13 mouse cellular contexts compared by ENCODE assay signal in genomic region chr15:30286245-30286642, GRCm38 (mm10).
DNase-seq lines count a peak whose midpoint lies in the region; ATAC-seq and TF ChIP-seq lines count a peak whose summit lies in the region.
"Had no signal": no experiment of that assay in that cellular context is flagged by ENCODE, and none has a peak within 500 bp of the region (broad histone marks: within the 10 kb centered on the region; RNA-seq: fewer than 3 reads in every experiment).

No protein-coding gene starts in this region.

- peak overlapping the region; percentile 24 for H3K4me2 ChIP-seq in liver, embryonic 13.5 days
- H3K4me2 ChIP-seq: embryonic facial prominence, embryonic 12.5 days; limb, embryonic 15.5 days; midbrain, embryonic 12.5 days had no signal

- no peak overlapping the region for H3K27ac ChIP-seq in liver, adult 2 months (replicated peaks; ENCODE audit: insufficient read depth, low read depth, low read length)
- H3K27ac ChIP-seq in liver, embryonic 13.5 days = no peak overlapping the region
- H3K27ac ChIP-seq: embryonic facial prominence, embryonic 12.5 days; limb, embryonic 15.5 days; midbrain, embryonic 12.5 days had no signal

- H3K9ac ChIP-seq in liver, adult 2 months (ENCODE audit: low read depth, low read length) = no peak overlapping the region
- H3K9ac ChIP-seq in liver, embryonic 13.5 days = no peak overlapping the region
- H3K9ac ChIP-seq: embryonic facial prominence, embryonic 12.5 days; limb, embryonic 15.5 days; midbrain, embryonic 12.5 days had no signal

- no peak for TF ChIP-seq POLR2A in liver, adult 2 months (IDR thresholded peaks at IDR 0.05; ENCODE audit: extremely low read depth, insufficient read depth, low read length)

- H3K9me3 ChIP-seq in liver, embryonic 13.5 days (replicated peaks) = no peaks in the 10 kb centered on the region
- H3K9me3 ChIP-seq: embryonic facial prominence, embryonic 12.5 days; limb, embryonic 15.5 days; midbrain, embryonic 12.5 days had no signal

- no peaks in the 10 kb centered on the region; the same call in none of the 2 replicates for H3K4me1 ChIP-seq in liver, adult 2 months (ENCODE audit: control insufficient read depth, insufficient read depth, low read length)
- no peaks in the 10 kb centered on the region for H3K4me1 ChIP-seq in liver, embryonic 13.5 days (replicated peaks)
- H3K4me1 ChIP-seq: embryonic facial prominence, embryonic 12.5 days; limb, embryonic 15.5 days; midbrain, embryonic 12.5 days had no signal

- H3K4me3 ChIP-seq in liver, adult 2 months (ENCODE audit: insufficient read depth, low read depth, low read length) = peak overlapping the region; percentile 25; the same call in 1 of the 2 replicates
- peak overlapping the region; percentile 10; the same call in 1 of the 2 replicates for H3K4me3 ChIP-seq in liver, embryonic 13.5 days (replicated peaks)
- H3K4me3 ChIP-seq: embryonic facial prominence, embryonic 12.5 days; limb, embryonic 15.5 days; midbrain, embryonic 12.5 days had no signal

- H3K36me3 ChIP-seq in liver, adult 2 months (ENCODE audit: control insufficient read depth, insufficient read depth, low read length) = no peaks in the 10 kb centered on the region
- H3K36me3 ChIP-seq in liver, embryonic 13.5 days = no peaks in the 10 kb centered on the region
- H3K36me3 ChIP-seq: embryonic facial prominence, embryonic 12.5 days; limb, embryonic 15.5 days; midbrain, embryonic 12.5 days had no signal

- no peak for TF ChIP-seq CTCF in liver, adult 2 months (IDR thresholded peaks at IDR 0.05; ENCODE audit: low read depth, low read length)

- no peak for ATAC-seq in liver, embryonic 13.5 days (ENCODE audit: low read depth)

- H3K79me2 ChIP-seq in liver, adult 2 months (ENCODE audit: control insufficient read depth, insufficient read depth, low read length) = no peaks in the 10 kb centered on the region

- no peaks in the 10 kb centered on the region for H3K27me3 ChIP-seq in liver, adult 2 months (ENCODE audit: control insufficient read depth, insufficient read depth, low read length)
- H3K27me3 ChIP-seq in liver, embryonic 13.5 days = no peaks in the 10 kb centered on the region
- H3K27me3 ChIP-seq: embryonic facial prominence, embryonic 12.5 days; limb, embryonic 15.5 days; midbrain, embryonic 12.5 days had no signal

- WGBS in liver, adult 2 months = 31% methylated on average over 7 of the region's 7 CpGs
- 65% methylated on average over 7 of the region's 7 CpGs for WGBS in liver, embryonic 13.5 days (ENCODE audit: insufficient replicate concordance)

- DNase-seq in liver, adult 2 months (ENCODE audit: extremely low read depth, low read depth, low spot score) = peak; percentile 16
- no peak for DNase-seq in liver
- DNase-seq in cerebellum, adult 18-20 months = peak; percentile 79 to 81
- DNase-seq in cerebellum, postnatal 14 days = peak; percentile 81
- no peak for DNase-seq in liver, embryonic 13.5 days
- DNase-seq in thymus, postnatal 10 days (ENCODE audit: low spot score in 2 of 2) = no peak
- no peak for DNase-seq in kidney, adult 8-10 months
- DNase-seq in adrenal gland, postnatal 36 days = no peak
- DNase-seq: gastrocnemius, postnatal 10 days; thymus, adult 18-20 months had no signal

Comparison
In these comparisons a context has a peak if more than half of its experiments do, and no peak if none do; other contexts are left out.
1. DNase-seq: peak in liver, adult 2 months (single experiment), cerebellum, adult 18-20 months (2 of 2) and cerebellum, postnatal 14 days (2 of 2); none in liver (single experiment), liver, embryonic 13.5 days (single experiment), thymus, postnatal 10 days (0 of 2), kidney, adult 8-10 months (0 of 2) and adrenal gland, postnatal 36 days (0 of 2).